Mouse (Mus musculus) splenic B cell, adult 2 months (primary cell): ENCODE measurements around the gene Optn.
A peak's percentile ranks its signal among the peaks of the same experiment; 100 is the strongest.

ENCODE experiments used
- DNase-seq: peaks from one replicate; pipeline ENCODE4 v3.0.0-alpha.2; 2011; ENCODE audit warnings: low read depth, low spot score
- H3K27me3 ChIP-seq: 2 replicates; pipeline ENCODE4 v1.6.1; 2012; ENCODE audit warnings: mild to moderate bottlenecking, low read length, moderate library complexity, mixed read lengths; ENCODE audit not compliant: control insufficient read depth, poor library complexity, insufficient read depth, severe bottlenecking
- H3K36me3 ChIP-seq: 2 replicates; pipeline ENCODE4 v1.6.1; 2012; ENCODE audit warnings: mild to moderate bottlenecking, low read length, moderate library complexity, mixed read lengths; ENCODE audit not compliant: control insufficient read depth, poor library complexity, insufficient read depth, severe bottlenecking

Gene Optn

DNA sequence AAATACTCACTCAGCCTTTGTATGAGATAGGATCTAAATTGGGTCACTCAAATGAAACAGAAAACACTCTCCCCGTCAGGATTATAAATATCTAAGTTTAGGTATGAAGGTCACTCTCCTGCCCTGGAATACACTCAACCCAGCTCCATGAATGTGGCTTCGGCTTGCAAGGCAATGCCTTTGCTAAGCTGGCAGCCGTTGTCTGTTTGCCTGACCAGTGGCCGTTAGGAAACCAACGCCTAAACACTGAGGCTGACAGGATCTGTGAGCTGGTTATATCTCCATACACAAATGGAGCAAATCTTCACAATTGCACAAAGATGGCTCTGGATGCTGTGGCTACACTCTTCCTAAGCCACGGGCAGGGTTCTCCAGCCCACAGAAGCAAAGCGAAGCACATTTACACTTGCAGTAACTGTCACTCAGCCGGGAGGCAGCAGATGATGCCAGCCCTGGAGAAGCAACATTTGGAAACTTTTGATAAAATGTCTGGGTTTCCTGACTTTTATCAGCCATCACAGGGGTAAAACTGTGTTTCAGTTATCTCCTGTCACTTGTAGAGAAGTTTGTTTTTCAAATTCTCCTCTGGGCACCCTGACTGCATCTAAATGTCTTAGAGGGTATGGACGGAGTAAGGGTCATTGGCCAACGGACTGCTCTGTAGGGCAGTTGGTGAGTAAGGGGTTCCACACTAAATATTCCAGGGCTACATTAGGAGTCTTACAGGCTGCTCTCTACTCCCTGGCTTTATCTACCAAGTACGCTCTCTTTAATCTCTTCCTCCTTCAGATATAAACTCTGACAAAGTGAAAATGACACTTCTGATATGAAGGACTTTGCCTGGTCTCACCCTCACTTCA lies 21.0 kb downstream of the Optn start:
- DNase-seq = no peak
- no peaks in the 10 kb centered on the region for H3K36me3 ChIP-seq

GRCm38 (mm10) chr2:5041854-5042253 lies 22.0 kb downstream of the Optn start:
- no peak for DNase-seq
- no peaks in the 10 kb centered on the region for H3K27me3 ChIP-seq

More for the DNA sequence above, 21.0 kb downstream of the Optn start:
- no peaks in the 10 kb centered on the region for H3K27me3 ChIP-seq

GRCm38 (mm10) chr2:5040281-5041161 lies 23.3 kb downstream of the Optn start:
- no peaks in the 10 kb centered on the region for H3K27me3 ChIP-seq
- DNase-seq = no peak
- H3K36me3 ChIP-seq = no peaks in the 10 kb centered on the region

More at GRCm38 (mm10) chr2:5041854-5042253, 22.0 kb downstream of the Optn start:
- H3K36me3 ChIP-seq = no peaks in the 10 kb centered on the region

GRCm38 (mm10) chr2:5039350-5040170 lies 24.3 kb downstream of the Optn start:
- DNase-seq = no peak
- Histone ChIP-seq H3K36me3 (no peaks in the 10 kb centered on the region), H3K27me3 (no peaks in the 10 kb centered on the region)

- no peak for DNase-seq
- no peaks in the 10 kb centered on the region for H3K36me3 ChIP-seq
- no peaks in the 10 kb centered on the region for H3K27me3 ChIP-seq
Observed at GRCm38 (mm10) chr2:5038320-5038719, 25.5 kb downstream of the Optn start.

DNA sequence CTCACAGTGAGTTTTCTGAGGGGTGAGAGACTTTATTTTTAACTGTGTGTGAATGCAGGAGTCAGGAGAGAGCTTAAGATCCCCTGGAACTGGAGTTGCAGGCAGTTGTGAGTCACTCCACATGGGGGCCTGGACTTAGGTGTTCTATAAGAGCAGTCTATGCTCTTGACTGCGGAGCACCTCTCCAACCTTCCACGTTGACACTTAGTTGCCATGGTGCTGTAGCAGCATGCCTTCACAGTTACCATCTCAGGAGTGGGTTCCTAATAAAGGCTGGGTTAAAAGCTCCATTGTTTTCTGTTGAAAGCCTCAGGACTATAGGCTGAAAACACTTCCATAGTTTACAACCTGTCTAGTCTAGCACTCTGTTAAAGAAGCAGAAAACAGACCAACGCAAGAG lies 26.5 kb downstream of the Optn start:
- Histone ChIP-seq H3K27me3 (no peaks in the 10 kb centered on the region), H3K36me3 (no peaks in the 10 kb centered on the region)
- DNase-seq = no peak

DNA sequence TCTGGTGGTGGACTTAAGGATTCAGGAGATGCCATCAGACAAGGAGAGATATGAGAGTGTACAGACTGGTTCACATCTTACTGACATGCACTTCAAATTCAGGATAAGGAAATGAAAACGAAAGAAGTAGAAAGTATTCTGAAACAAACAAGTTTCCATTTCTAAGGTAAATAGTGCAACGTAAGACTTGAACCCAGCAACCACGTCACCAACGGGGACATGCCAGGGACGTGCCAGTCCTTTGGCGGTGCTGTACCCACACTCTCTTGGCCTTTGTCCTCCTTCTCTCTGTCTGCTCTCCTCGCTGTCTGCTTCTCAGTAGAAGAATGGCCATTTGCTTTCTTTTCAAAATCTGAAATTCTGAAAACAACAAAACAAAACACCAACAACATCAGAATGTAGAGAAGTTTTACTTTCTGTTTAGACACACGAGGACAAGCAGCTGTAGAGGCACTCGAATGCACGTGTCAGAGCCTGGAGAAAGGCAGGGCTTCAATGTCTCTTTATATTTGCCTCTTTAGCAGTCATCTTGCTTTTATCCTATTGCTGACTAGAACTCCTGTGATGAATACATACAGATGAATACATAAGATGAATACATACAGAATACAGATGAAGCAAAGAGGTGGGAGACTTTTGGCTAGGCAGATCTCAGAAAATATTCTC lies 27.3 kb downstream of the Optn start:
- Histone ChIP-seq H3K27me3 (no peaks in the 10 kb centered on the region), H3K36me3 (no peaks in the 10 kb centered on the region)
- peak; percentile 29 for DNase-seq

DNA sequence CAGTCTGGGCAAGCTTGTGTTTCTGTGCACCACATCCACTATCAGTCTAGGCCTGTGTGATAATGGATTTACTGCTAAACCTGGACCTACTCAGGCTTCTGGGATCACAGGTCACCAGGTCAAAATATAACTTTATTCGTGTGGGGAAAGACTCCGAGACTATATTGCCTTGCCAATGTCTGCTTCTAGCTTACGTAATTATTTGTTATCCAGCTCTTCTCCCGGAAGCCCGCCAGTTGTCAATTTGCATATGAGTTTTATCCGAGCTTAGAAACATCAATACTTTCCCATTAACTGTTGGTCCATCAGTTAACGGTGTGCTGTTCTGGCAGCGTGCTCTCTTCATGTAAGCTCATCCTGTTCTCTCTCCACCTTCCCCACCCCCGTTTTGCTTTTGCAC lies 28.6 kb downstream of the Optn start:
- Histone ChIP-seq H3K36me3 (no peaks in the 10 kb centered on the region), H3K27me3 (no peaks in the 10 kb centered on the region)
- DNase-seq = no peak

- no peak for DNase-seq
- no peaks in the 10 kb centered on the region for H3K36me3 ChIP-seq
- no peaks in the 10 kb centered on the region for H3K27me3 ChIP-seq
Observed at GRCm38 (mm10) chr2:5034801-5035200, 29.1 kb downstream of the Optn start.

GRCm38 (mm10) chr2:5033546-5034420 lies 30.1 kb downstream of the Optn start:
- Histone ChIP-seq H3K27me3 (no peaks in the 10 kb centered on the region), H3K36me3 (no peaks in the 10 kb centered on the region)
- no peak for DNase-seq

GRCm38 (mm10) chr2:5032665-5033064 lies 31.2 kb downstream of the Optn start:
- DNase-seq = no peak
- Histone ChIP-seq H3K27me3 (no peaks in the 10 kb centered on the region), H3K36me3 (no peaks in the 10 kb centered on the region)

- DNase-seq = no peak
- Histone ChIP-seq H3K36me3 (no peaks in the 10 kb centered on the region), H3K27me3 (no peaks in the 10 kb centered on the region)
Observed at GRCm38 (mm10) chr2:5031215-5031614, 32.6 kb downstream of the Optn start.

DNA sequence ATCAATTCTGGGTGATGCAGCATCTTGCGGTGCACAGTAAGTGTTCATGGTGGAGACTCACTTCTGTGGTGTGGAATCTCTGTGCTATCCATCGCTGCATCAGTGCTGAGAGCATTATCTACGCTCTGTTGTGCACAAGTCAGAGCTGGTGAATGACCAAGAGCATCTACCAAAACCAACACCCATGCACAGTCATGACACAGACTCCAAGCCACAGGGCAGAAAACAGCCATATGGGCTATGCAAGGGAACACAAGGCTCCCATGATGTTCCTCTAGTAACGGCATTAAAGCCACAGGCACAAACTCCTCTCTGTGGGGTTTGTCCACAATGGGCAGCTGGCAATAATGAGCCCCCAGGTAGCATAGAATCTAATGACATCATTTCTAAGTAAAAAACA lies 34.0 kb downstream of the Optn start:
- Histone ChIP-seq H3K36me3 (no peaks in the 10 kb centered on the region), H3K27me3 (no peaks in the 10 kb centered on the region)
- no peak for DNase-seq
